Mouse (Mus musculus): ENCODE results near the gene Srebf2.

DNA sequence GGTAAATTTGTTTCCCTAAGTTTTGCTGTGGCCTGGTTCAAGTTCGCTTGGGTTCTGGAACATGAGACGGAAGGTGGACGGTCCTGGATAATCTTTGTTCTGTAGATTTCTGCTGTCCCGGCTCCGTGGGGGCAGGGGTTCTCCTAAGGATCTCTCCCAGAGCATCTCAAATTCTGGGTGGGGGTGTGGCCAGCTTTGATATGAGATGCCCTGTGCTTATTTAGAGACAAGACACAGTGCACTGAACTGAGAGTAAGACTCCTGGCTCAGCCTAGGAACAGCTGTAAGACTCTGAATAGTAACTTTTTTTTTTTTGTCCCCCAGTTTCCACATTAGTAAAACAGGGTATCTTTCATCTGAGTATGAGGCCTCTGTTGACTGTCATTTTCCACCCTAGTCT lies 18.6 kb upstream of the Srebf2 start:
- TF ChIP-seq POLR2A (IDR thresholded peaks at IDR 0.05; ENCODE audit: low read depth, low read length): no peak
- no peak for TF ChIP-seq CTCF (IDR thresholded peaks at IDR 0.05; ENCODE audit: extremely low read depth, insufficient read length, insufficient replicate concordance, low read depth, low read length)
